Mouse (Mus musculus) urinary bladder, postnatal 10 days (tissue): ENCODE measurements around the gene Snrpe.

ENCODE experiments used
- DNase-seq: peaks from one replicate; pipeline ENCODE4 v3.0.0; 2022; ENCODE audit warnings: low spot score

The Snrpe gene

DNA sequence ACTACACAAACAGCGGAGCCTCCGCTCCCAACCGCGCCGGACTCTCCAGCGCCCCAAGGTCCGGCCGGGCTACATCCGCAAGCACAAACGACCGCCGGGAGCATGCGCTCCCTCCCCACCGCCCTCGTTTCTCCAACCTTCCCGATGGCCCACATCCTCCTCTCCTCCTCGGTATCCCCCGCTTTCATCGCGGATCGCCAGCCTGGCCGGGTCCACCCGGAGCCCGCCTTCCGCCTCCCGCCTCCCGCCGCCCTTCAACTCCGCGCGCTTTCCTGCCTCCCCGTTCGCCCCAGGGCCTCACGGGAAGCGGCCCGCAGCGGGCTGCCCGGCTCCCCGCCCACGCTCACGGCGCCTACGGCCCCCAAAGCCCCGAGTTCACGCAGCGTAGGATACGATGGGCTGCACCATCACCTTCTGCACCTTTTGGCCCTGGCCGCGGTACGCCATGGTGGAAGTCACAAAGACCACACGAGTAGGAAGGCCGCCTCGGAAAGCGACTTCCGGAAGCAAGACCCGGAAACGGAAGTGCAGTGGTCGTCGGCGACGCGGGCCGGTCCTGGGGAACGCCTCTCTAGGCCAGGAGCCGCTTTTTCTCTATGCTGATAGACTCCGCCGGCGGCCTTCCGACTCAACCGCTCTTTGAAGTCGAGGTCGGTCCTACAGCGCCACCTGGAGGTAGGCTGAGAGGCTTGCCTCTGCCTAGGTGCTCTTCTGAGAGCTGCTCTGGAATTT, at the start of gene Snrpe:
TSS of gene Snrpe (minus strand) at position 521 of the 732 bp plus-strand sequence.
- peak; percentile 92 for DNase-seq

DNA sequence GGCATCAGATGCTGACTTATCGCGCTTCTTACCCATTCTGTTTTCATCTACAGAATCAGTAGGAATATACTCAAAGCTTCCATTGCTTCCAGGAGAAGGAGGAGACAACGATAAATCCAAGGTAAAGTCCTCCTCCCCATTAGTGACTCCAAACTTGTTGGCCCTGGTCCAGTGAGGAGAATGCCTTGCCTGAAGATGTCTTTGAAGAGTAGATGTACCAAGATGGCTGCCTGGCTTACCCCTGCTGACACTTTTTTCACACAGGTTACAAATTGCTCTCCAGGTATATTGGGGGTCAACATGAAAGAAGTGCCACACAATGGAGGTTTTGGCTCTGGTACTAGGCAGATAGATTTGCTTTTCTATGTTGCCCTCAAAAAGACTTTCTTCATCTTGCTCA, 48.8 kb upstream of the Snrpe start:
- no peak for DNase-seq

DNA sequence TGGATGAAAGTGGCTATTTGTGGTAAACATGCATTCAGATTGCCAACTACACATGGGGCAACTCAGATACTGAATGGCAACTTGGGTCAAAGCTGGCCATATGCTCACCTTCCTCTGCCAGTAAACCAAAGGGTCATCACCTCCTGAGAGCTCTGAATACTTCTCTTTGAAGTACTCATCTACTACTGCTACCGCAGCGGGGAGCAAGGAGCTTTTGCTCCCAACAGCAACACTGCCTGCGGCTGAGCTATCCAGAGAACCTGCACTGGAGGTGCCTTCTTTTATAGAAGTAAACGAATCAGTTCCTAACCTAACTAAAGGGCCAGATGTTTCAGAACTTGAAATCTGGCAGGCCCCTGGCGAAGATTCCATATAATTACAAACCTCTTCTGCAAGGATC, 46.7 kb upstream of the Snrpe start:
- DNase-seq = no peak

- no peak for DNase-seq
Measured at GRCm38 (mm10) chr1:133653033-133653432, 42.9 kb upstream of the Snrpe start.

DNA sequence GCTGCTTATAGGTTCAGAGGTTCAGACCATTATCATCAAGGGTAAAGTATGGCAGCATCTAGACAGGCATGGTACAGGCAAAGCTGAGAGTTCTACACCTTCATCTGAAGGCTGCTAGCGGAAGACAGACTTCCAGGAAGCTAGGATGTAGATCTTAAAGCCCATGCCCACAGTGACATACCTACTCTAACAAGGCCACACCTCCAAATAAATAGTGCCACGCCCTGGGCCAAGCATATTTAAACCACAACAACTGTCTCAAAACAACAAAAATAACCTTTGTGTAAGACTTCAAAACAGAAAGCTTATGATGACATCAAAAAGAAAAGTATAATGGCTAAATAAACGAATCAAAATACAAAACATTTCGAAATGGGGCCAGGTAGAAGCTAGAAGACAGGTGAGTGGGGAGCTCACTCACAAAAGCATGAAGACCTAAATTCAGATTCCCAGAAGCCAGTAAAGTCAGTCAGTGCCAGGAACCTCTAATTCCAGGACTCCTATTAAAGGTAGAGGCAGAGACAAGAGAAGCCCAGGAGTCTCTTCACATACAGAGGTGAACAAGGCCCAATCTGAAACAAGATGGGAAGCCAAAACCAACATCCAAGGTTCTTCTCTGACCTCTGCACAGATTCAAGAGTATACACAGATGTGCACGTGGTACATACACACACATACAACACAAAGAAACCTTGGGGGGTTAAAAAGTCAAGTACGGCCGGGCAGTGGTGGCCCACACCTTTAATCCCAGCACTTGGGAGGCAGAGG, 40.4 kb upstream of the Snrpe start:
- DNase-seq = no peak

- no peak for DNase-seq
Measured at GRCm38 (mm10) chr1:133645652-133646051, 35.6 kb upstream of the Snrpe start.

DNA sequence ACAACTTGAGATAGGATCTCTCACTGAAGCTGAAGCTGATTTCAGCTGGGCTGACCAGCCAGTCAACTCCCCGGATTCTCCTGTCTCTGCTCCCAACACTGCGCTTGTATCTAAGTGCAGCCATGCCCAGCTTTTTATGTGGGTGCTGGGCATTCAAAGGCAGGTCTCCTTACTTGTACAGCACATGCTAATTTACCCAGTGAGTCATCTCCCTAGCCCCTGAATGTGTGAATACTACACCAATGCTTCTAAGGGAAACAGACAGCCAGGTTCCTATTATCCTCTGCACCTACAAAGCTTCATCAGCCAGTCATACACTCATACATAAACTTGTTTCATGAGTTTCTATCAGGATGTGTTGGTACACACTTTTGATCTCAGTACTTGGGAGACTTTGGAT, 31.1 kb upstream of the Snrpe start:
- DNase-seq = no peak

DNA sequence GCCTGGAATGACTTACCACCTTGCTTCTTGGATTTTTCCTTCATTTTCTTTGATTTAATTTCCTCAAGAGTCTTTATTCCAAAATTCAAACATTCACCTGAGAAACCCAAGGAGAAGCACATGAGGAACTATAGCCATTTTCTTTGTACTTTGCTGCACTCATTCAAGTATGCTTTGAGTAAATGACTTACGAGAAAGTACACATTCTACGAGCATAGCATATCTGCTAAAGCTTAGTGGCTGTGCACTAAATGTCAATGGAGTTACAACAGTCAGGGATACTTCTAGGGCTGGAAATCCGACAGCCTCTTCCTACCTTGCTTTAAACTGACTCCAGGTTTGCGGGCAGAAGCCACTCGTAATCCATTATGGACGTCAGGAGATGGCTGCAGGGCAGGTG, 28.4 kb upstream of the Snrpe start:
- no peak for DNase-seq

GRCm38 (mm10) chr1:133632168-133632567, 22.1 kb upstream of the Snrpe start:
- no peak for DNase-seq

- DNase-seq = no peak
Measured at GRCm38 (mm10) chr1:133625052-133625451, 15.0 kb upstream of the Snrpe start.

GRCm38 (mm10) chr1:133618311-133618710, 8.2 kb upstream of the Snrpe start:
- no peak for DNase-seq

DNA sequence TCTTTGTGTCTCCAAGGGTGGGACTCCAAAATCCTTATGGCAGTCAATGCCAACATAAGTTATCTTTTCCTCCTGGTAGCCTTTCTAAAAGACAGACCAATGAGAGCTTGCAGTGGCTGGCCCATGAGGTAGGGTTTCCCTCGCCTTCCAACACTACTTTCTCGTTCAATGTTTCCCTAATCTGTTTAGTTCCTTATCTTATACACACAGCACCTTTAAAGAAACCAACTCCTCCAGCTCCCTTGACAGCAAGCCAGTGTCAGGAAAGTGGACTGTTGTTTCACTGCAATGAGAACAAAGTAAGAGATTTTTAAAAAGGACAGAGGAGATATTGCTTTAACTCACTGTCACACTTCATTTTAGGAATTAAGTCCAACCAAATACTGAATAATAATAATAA, 7.8 kb upstream of the Snrpe start:
- no peak for DNase-seq

DNA sequence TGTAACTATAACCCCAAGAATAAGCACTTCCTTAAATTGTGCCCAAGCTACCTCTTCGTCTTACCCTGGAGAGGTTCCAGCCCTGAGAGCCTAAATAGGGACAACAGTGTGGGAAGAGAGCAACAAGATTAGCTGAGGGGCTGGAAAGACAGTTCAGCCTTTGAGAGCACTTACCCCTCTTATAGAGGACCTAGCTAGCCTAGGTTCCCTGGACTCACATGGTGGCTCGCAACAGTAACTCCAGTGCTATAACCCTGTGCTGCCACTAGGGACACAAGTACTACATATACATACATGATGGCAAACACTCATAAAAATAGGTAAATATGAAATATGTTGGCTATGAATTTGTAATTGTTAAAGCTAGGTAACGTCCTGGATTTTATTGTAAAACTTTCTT, 3.7 kb upstream of the Snrpe start:
- DNase-seq = no peak

- no peak for DNase-seq
Measured at GRCm38 (mm10) chr1:133611436-133611835, 1.3 kb upstream of the Snrpe start.

GRCm38 (mm10) chr1:133610601-133611000, 510 bp upstream of the Snrpe start:
- no peak for DNase-seq

DNA sequence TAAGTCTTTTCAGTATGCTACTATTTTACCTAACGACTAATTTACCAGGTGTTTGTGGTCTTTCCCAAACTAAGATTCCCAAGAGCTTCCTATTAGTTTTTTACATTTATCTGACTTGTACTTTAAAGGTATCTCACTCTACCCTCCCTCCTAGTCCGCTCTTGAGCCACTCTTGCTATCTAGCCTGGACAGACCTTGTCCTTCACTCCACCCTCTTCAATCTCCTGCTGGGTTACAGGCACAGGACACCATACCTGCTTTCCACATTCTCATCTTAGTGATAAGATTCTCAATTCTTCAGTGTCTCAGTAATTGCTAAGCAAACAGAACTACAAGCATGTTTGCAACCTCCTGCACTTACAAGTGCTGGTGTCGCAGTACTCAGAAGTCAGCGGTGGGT, 6.9 kb downstream of the Snrpe start:
- DNase-seq = no peak

GRCm38 (mm10) chr1:133596298-133597007, 13.6 kb downstream of the Snrpe start:
- DNase-seq = no peak

GRCm38 (mm10) chr1:133585995-133586537, 24.0 kb downstream of the Snrpe start:
- no peak for DNase-seq

- no peak for DNase-seq
Measured at GRCm38 (mm10) chr1:133571293-133571692, 38.8 kb downstream of the Snrpe start.
